Mouse (Mus musculus): ENCODE data around the gene Gpr89.

The Gpr89 gene

DNA sequence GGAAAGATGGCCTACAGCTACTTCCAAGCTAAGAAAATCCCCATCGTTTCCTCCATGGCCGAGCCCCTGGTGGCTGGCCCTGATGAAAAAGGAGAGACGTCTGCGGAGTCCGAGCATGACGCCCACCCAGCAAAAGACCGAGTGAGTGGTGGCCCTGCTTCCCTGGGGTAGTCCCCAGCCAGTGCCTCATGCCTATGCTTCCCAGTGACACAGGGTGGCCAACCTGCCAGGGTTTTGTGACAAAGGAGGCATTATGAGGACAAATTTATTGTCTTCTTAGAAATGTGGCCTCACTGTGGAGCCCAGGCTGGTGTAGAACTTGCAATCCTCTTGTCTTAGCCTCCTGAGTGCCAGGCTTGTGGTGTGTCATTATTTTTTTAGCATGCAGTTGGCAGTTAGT, 36.1 kb downstream of the Gpr89 start:
- DNase-seq, result no peak

DNA sequence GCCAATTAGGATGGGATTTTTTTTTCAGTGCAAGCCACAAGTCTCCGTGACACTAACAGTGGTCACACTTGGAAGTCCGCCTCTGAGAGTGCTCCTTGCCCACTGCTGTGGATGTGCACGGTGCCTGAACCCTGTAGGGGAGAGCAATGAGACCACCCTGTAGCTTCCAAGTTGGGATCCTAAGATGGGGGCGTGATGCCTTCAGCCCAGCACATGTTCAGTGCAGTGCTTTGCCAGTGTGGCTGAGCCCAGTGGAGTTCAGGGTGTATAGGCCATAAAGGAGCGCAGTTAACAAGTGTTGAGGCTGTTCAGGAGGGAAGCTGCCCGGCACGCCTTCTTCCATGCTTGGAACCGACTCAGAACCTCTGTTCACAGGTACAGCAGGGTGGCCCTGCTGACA, 36.6 kb downstream of the Gpr89 start:
- no peak for DNase-seq

DNA sequence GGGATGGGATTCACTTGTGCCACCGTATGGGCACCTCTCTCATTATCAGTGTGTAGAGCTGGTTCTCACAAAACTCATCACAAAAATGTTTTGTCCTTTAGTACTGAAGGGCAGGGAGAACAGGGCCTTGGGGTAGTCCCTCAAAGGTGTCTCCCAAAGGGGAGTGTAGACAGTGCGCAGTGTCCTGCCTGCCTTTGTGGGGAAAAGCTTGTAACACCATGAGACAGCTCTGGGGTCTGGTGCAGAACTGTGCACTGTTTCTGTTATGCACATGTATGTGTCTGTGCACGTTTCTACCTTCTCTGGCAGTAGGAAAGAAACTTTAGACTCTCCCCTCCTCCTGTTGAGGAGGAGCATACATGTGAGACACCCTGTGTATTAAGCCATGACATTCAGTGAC, 37.3 kb downstream of the Gpr89 start:
- peak; percentile 1 for DNase-seq

DNA sequence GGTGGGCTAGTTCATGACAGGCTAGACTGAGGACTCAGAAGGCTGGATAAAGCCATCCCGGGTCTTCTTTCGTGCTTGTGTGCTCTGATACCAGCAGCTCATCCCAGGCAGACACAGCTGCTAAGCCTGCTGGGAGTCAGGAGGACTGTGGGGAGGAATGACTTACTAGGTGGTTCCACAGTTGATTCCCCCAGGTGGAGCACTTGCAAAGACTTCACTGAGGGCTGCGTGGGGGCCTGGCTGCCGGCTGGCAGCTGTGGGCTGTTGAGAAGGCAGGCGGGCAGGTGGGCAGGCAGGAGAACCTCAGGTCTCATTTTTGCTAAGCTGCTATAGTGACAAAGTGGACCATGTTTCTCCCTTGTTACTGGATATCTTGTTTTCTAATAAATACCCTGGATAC, 44.6 kb downstream of the Gpr89 start:
- no peak for DNase-seq

DNA sequence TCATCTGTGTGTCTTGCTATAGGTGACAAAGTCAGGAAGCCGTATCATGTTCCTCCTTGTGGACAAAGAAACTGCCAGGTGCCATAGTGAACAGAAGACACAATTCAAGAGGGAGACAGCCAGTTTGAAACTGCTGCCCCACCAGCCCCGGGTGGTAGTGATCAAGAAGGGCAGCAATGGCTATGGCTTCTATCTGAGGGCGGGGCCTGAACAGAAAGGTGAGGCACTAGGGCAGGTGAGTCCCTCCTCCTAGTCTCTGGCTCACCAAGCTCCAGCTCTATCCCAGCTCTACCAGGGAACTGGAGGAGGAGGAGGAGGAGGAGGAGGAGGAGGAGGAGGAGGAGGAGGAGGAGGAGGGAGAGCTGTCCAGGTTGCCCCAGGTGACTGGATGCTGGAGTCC, 49.3 kb downstream of the Gpr89 start:
- DNase-seq, result no peak

DNA sequence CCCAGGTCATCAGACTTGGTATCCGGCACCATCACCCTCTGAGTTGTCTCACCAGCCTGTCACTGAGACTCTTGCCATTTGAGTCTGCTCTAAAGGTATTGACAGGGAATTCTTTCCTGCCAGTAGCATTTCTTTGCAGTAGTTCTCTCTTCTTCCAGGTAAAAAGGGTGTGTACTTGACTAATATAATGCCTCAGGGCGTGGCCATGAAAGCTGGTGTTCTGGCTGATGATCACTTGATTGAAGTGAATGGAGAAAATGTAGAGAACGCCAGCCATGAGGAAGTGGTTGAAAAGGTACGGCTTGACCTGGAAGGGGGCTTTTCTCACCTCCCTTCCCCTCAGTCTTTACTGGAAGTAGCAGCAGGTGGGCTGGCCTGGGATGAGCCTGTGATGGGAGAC, 50.8 kb downstream of the Gpr89 start:
- no peak for DNase-seq

DNA sequence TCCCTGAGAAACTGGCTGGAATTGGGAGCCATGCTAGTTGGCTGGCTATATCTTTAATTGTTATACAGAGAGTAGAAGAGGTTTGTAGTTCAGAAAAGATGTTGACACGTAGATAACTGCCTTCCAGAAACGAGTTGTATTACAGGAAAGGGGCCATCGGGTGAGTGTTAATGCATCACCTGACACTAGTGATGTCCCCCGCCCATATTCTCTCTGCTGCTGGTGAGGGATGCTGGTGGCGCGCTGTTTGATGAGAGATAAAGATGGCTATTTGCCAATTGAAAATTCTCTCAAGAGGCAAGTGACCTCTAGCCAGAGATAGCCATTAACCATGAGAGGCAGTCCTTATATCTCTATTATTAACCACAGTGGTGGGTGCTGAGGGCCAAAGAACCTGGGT, 52.6 kb downstream of the Gpr89 start:
- no peak for DNase-seq

DNA sequence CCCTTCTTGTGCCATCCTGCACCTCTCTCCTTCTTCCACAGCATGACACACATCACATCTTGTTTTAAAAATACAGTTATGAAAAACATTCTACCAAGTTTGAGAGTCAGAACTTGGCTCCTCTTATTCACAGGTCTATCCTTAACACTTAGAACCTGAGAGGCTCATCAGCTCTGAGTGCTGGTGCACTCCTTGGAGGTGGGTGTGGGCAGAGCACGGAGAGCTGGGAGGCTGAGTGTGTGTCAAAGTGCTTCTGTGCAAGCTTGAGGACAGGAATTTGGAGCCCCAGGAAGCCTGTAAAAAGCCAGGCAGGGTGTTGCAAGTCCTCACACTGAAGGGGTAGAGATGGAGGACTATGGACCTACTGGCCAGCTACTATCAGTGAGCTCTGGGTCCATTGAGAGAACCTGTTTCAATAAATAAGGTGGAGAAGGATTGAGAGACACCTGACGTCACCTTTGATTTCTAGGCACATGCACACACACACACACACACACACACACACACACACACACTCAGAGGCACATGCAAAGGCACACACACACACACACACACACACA, 55.9 kb downstream of the Gpr89 start:
- no peak for DNase-seq

DNA sequence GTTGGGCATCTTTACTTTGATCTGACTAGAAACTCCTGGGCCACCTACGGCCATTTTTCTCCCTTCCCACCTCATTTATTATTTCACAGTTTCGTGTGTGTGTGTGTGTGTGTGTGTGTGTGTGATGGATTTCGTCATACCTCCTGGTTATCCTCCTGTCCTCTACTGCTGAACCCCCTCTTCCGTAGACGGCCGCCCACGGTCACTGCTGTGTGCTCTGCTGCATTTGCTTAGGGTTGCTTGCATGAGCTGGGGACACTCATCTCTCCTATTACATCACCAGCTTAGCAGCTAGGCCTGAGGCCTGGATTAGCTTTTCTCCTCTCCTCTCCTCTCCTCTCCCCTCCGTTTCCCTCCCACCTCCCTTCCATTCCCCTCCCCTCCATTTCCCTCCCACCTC, 56.7 kb downstream of the Gpr89 start:
- no peak for DNase-seq

DNA sequence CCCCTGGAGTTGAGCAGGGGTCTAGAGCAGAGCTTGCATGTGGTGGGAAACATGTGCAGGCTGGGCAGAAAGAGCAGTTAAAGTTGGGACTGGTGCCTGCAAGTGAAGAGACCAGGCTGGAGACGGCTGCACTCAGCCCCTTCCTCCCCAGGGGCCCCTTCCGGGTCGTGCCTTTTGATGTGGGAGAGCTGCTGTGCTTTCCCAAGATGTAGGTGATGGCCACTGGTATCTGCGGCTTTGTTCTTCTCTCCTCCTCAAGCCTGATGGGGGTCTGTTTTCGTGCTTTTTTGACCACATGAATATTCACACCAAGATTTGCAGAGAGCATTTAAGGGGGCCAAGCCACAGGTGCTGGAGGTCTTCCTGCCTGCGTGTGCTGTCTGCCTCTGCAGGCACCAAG, 57.5 kb downstream of the Gpr89 start:
- DNase-seq, result no peak

DNA sequence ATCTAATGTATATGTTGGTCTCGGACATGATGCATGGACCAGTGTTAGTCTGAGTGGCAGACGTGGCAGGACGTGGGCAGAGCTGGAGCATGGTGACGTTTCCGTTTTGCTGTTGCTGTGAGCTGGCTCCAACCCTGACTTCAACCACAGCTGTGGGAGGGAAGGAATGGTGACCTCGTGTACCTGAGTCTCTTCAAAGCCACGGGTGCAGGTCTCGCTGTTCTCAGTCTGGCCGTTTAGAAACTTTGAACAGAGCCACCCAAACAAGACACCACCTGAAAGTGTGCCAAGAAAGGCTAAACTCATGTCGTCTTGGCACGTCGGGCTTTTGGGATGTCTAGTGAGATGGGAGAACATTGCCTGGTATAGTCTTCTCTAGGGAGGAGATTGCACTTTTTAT, 58.2 kb downstream of the Gpr89 start:
- DNase-seq, result no peak

DNA sequence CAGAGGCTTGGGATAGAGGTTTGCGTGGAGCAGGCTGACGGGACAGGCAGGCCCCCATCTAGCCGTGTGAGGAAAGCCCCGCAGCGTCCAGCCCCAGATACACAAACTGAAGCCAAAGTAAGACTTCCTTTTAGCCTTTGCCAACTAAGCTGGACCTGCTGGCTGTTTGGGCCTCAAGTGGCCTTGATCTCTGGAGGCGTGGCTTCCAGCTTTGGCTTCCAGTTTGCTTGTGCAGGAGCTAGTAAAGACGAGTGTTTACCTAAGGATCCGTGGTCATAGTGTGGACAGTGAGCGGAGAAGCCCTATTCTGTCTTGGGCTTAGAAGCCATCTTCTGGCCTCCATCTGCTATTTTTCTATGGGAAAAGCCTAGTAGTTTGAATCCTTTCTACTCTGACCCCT, 59.3 kb downstream of the Gpr89 start:
- no peak for DNase-seq

DNA sequence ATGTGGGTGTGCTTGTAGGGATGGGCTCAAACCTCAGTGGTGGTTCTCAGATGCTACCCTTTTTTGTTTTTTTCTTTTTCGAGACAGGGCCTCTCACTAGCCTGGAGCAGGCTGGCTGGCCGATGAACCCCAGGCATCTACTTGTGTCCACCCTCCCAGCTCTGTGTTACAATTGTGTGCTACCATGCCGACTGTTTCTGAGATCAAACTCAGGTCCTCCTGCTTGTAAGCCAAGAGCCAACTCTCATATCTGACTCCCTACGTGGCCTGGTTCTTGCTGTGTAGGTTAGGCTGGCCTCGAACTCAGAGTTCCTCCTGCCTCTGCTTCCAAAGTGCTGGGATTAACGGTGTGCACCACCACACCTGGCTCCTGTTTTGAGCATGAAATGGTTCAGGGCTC, 60.0 kb downstream of the Gpr89 start:
- no peak for DNase-seq

DNA sequence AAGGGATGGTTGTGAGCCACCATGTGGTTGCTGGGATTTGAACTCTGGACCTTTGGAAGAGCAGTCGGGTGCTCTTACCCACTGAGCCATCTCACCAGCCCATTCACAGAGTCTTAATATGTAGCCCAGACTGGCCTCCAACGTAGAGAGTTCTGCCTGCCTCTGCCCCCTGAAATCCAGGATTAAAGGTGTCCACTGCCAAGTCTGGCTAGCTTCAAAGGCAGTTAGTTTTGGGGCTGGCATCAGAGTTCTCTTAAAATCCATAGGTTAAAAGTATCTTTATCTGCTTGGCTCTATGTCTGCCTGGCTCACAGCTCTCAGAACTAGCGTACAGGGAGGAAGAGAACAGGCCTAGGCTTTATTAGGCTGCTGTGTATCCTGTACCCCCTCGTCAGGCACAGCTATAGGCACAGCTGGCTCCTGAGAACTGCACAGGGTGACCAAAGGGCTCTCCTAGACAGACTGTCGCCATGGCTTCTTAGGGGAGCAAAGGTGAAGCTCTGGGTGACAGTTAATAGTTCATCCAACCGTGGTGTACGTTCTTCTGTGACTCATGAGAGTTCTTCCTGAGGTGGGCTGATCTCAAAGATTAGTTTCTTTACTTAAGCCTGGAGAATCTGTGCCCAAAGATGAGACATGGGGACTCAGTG, 66.0 kb downstream of the Gpr89 start:
- DNase-seq, result peak; percentile 73

DNA sequence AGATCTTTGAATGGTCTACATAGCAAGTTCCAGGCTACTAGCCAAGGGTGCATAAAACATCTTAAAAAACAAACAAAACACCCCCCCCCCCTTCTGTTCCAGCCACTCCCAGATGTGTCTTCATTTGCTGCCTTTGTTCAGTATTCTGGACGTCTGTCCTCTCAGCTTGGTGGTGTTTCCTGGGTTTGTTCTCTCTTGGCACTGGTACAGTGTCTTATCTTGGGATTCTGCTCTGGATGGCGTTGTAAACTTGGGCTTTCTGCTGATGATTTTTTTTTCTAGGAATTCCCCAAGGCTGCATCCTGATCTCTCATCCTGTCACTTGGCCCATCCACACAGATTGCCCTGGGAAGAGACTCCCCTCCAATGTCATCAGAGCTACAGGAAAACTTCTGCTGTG, 68.7 kb downstream of the Gpr89 start:
- DNase-seq, result no peak

DNA sequence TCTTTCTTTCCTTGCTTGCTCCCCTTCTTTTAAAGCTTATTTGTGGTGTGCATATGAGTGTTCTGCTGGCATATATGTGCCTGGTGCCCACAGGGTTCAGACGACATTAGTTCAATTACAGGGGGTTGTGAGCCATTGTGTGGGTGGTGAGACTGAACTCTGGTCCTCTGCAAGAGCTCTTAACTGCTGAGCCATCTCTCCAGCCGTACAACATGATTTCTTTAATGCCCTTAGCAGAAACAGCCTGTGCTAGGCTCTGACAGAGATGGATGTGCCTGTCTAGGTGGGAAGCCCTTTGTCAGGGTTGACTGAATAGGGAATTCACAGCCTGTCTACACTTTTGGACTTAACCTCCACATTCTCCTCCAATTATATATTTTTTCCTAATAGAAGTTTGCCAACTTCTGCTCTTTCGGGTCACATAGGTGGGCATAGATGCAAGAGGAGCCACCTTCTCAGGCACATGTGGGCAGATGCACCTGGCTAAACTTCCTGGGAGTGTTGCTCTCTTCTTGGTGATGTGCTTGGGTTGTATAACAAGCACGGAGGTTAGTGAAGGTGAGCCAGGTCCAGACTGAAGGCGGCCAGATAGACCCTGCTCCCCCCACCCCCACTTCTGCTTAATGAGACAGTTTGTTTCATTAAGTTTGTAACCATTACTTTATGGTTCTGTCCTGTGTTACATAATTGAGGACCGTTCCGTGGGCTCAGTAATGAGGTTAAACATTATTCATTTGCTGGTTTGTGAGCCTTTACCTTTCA, 70.4 kb downstream of the Gpr89 start:
- peak; percentile 73 for DNase-seq

DNA sequence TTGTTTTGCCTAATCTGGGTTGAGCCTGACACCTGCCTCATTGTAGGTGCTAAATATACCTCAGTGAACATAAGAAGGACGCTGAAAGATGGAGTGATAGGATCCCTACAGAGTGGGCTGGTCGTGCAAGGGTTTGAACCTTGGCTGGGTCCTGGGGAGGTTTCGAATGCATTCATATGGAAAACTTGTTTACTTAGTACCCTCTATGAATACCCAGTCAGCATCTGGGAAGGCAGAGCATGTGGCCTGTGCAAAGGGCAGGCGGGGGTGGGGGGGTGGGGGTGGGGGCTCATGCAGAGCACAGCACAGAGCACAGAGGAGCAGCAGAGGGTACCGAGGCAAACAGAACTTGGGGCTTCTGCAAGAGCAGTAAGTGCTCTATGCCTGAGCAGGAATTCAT, 72.2 kb downstream of the Gpr89 start:
- DNase-seq, result peak; percentile 64

DNA sequence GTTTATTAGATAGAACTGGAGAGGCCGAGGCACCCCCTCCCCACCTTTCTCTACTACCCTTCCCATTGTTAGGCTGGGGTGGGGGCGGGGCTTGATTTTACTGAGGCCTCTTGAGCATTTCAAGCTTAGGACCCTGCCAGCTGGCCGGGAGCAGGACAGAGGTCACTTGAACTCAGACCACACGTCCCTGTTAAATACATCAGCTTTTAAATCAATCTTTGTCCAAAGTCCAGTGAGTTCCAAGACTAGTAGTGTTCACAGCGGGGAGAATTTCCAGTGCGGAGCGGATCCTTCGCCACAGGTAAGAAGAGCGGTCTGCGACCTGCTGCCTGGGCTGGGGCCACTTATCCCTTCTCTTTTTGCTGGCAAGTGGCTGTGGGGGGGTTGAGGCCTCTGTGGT, 75.3 kb downstream of the Gpr89 start:
- peak; percentile 86 for DNase-seq

DNA sequence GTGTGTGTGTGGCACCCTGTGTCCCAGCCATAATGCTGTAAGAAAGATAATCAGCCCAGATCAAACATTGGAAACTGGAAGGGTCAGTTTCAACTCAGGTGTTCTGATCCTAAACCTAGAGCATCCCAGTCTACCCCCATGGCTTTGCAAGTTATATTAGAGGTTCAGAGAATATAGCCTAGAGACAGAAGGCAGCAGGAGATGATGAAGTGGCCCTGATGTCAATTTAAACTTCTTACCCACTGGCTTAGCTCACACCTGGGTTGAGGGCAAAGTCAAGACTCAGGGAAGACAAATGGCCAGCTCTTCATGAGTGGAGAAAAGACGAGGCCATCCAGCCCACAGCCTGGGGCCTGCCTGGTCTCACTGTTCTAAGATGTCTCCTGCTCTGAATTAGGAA, 76.2 kb downstream of the Gpr89 start, which contains the start of the genes Pdzk1 and Cd160:
TSS of gene Pdzk1 (plus strand) at position 301 of the 400 bp plus-strand sequence.
TSS of gene Cd160 (minus strand) at position 368 of the 400 bp plus-strand sequence.
- DNase-seq, result no peak

DNA sequence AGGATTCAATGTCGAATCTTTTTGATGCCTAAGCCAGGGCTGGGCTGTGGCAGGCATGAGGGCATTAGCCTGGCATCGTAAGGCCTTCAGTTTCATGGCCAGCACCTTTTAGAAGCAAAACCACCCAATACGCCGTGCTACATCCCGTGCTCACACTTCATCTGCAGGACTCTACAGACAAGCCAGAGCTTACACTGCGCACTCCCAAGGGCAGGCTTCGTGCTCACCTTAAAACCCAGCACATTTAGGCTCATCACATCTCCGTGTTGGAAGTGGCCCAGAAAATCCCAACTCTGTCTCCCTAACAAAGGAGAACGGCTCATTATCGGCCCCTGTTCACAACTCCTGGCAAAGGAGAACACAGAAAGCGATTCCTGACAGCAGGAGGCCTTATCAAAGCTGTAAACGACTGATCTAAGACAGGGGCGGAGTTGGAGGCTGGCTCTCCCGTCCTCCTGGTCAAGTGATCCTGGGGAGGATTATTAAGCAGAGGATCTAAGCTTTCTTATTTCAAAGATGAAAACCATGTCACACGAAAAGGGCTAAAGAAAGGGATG, 76.8 kb downstream of the Gpr89 start:
- DNase-seq, result no peak

DNA sequence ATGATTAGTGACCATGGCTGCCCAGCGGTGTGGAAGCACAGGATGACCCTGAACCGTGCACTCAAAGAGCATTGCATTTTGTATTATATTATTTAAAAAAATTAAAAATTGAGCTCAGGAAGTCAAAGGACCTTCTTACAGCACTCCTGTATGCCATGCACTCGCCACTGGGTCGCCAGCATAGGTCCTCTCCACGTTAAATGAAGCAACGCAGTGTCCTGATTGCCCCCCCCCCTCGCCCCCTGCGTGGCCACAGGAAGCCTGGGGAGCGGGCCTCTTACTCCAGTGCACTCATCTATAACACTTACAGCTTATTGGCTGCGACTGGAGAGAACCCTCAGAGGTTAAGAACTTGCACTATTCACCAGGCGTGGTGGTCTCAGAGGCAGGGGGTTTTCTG, 79.9 kb downstream of the Gpr89 start:
- DNase-seq, result no peak

DNA sequence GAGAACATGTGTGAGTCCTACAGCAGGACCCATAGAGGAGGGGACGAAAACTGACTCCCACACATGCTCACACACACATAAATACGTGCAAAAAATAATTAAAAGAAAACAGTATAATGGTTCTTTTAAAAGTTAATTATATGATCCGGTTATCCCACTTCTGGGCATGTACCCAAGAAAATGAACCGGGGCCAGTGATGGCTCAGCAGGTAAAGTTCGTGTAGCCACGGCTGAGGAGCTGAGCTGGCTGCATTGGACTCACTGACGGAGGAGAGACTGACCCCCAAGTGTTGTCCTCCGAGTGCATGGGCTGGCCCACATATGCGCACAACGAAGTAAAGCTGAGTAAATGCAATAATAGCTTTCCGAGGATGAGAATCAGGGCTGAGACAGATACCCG, 80.5 kb downstream of the Gpr89 start:
- peak; percentile 71 for DNase-seq

DNA sequence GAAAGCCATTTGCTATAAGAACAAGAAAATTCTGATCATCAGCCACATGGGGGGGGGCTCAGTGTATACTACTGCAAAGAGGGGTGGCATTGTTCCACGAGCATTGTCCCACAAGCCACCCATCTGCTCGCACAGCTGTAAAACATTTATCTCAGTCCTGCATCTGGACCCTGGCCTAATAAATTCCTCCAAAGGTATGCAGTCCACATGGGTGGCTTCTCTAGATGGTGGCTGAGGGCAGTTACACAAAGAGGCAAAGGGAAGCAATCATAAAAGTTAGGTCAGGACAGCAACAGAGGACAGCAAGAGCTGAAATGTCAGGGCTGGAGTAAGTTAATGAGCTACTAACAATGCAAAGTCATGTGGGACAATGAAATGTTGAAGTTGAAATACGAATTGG, 81.4 kb downstream of the Gpr89 start:
- DNase-seq, result peak; percentile 70

DNA sequence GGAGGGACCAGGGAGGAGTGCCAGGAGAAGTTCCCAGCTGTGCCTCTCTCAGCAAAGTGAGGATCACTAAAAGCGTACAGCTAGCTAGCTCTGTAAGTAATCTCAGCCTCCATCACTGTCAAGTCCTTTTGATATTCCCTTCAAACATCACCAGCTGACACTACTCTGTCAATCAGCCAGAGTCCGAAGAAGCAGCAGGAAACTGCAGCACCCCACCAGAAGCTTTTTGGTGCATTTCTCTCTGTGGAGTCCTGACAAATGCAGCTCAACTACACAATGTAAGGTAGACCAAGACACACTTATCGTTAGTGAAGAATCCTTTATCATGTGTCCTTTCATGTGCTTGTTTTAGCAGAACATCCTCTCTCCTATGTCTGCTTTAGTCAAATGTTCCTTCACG, 83.6 kb downstream of the Gpr89 start:
- DNase-seq, result no peak

Measured in kidney, adult 11 months (tissue).